Mouse (Mus musculus): Measurements from ENCODE around the gene Ppp1r14c.
"Not testable (repeated sequence)": the region's sequence is repeated elsewhere in the genome, so short reads cannot be mapped to it uniquely, and the experiment has no call there.

Ppp1r14c gene

GRCm38 (mm10) chr10:3466135-3466626, 100.3 kb downstream of the Ppp1r14c start:
- DNase-seq (ENCODE audit: low read depth in 2 of 2, low spot score in 2 of 2), result no peak

GRCm38 (mm10) chr10:3468590-3468989, 102.7 kb downstream of the Ppp1r14c start:
- DNase-seq (ENCODE audit: low read depth in 2 of 2, low spot score in 2 of 2), result no peak

- DNase-seq (ENCODE audit: low read depth in 2 of 2, low spot score in 2 of 2), result no peak
These were observed 110.8 kb downstream of the Ppp1r14c start for GRCm38 (mm10) chr10:3476611-3477010.

GRCm38 (mm10) chr10:3479772-3480171, 113.9 kb downstream of the Ppp1r14c start:
- DNase-seq (ENCODE audit: low read depth in 2 of 2, low spot score in 2 of 2), result no peak

- DNase-seq (ENCODE audit: low read depth in 2 of 2, low spot score in 2 of 2), result no peak
These were observed 124.2 kb downstream of the Ppp1r14c start for GRCm38 (mm10) chr10:3490052-3490451.

- no peak for DNase-seq (ENCODE audit: low read depth in 2 of 2, low spot score in 2 of 2)
These were observed 130.9 kb downstream of the Ppp1r14c start for GRCm38 (mm10) chr10:3496791-3497190.

GRCm38 (mm10) chr10:3500846-3501245, 135.0 kb downstream of the Ppp1r14c start:
- DNase-seq (ENCODE audit: low read depth in 2 of 2, low spot score in 2 of 2), result not testable (repeated sequence)

GRCm38 (mm10) chr10:3507484-3508221, 141.8 kb downstream of the Ppp1r14c start:
- DNase-seq (ENCODE audit: low read depth in 2 of 2, low spot score in 2 of 2), result no peak

GRCm38 (mm10) chr10:3508222-3508588, 142.3 kb downstream of the Ppp1r14c start:
- no peak for DNase-seq (ENCODE audit: low read depth in 2 of 2, low spot score in 2 of 2)

- DNase-seq (ENCODE audit: low read depth in 2 of 2, low spot score in 2 of 2), result no peak
These were observed 142.9 kb downstream of the Ppp1r14c start for GRCm38 (mm10) chr10:3508746-3509145.

GRCm38 (mm10) chr10:3509663-3510277, 143.9 kb downstream of the Ppp1r14c start:
- DNase-seq (ENCODE audit: low read depth in 2 of 2, low spot score in 2 of 2), result no peak

- DNase-seq (ENCODE audit: low read depth in 2 of 2, low spot score in 2 of 2), result no peak
These were observed 144.6 kb downstream of the Ppp1r14c start for GRCm38 (mm10) chr10:3510486-3510885.

GRCm38 (mm10) chr10:3511401-3511800, 145.5 kb downstream of the Ppp1r14c start:
- no peak for DNase-seq (ENCODE audit: low read depth in 2 of 2, low spot score in 2 of 2)

- DNase-seq (ENCODE audit: low read depth in 2 of 2, low spot score in 2 of 2), result no peak
These were observed 146.9 kb downstream of the Ppp1r14c start for GRCm38 (mm10) chr10:3512620-3513305.

- DNase-seq (ENCODE audit: low read depth in 2 of 2, low spot score in 2 of 2), result no peak
These were observed 148.1 kb downstream of the Ppp1r14c start for GRCm38 (mm10) chr10:3513947-3514346.

All from CD8-positive naive resting alpha-beta T cell, adult 2 months (primary cell).